Mouse (Mus musculus) T-helper 2 cell (primary cell): Measurements from ENCODE around the gene Cyb5b.

Experiments used
- in situ Hi-C: fragments of 300-600 bp; cut with MboI, MseI; formaldehyde crosslinking; loops from one replicate; pipeline ENCODE4 v1.15.1; 2025; ENCODE audit warnings: high pct_unique_total_duplicates

The Cyb5b gene

DNA sequence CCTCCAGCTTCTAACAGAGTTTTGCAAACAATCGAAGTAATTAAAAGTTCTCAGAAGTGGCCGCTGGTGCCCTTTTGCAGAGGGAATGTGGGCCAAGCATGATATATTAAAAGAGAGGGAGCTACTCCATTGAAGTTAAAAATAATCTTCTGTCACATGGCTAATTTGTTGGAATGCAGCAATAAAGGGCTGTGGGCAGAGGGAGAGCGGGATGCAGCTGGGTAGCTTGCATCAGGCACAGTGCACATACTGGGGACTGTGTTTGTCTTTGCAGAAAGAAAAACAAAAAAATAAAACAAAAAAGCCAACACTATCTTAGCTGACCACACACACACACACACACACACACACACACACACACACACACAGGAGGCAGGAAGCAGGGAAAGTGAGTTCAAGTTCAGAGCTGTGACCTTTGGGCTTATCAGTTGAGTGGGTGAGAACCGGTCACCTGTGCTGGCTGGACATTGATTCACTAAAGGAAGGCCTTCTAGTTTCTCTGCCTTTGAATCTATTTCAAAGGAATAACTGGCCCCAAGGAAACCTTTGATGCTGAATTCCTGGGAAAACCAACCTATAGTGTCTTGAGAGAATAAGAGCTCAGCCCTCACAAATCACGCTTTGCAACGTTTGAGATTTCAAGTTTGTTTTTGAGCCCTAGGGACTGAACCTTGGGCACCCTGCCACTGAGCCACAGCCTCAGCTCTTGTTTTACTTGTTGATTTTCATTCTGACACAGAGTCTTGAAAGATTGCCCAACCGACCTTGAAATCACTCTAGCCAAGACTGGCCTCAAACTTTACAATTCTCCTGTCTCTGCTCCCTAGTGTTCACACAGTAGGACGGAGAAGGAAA, 21.0 kb upstream of the Cyb5b start:
- in situ Hi-C loops = no loop called here

DNA sequence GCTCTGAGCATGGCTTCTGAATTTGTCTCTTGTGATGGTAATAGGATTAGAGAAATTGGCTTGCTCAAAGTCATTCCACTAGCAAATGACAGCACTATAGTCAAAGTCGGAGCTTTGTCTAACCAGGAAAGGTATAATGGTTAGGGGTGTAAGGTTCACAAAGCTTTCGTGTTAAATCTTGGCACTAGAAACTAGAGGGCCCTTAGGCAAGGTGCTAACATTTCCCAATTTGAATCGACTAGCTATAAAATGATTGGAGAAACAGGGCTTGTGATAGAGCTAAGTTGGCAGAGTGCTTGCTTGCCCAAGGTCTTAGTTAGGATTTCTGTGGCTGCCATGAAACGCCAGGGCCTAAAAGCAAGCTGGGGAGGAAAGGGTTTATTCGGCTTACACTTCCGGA, 20.4 kb upstream of the Cyb5b start:
- in situ Hi-C loops = no loop called here

- in situ Hi-C loops = no loop called here
These were observed 17.6 kb upstream of the Cyb5b start for GRCm38 (mm10) chr8:107132581-107133491.

DNA sequence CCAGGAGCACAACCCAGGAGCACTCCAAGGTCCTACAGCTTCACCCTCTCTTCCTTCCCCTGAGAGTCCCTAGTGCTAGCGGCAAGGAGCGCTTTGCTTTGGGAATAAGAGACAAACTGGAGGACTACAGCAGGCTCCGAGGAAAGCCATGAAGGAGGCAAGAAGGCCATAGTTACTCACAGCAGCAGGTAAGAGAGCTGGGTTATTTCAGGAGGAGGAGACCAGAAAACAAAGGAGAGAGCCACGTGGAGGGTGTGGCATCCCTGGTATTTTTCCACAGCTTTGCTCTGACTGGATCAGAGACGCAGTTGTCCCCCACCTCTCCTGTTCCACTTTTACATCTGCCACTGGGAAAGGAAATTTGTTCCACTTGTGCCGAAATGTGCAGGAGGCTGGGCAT, 16.6 kb upstream of the Cyb5b start:
- in situ Hi-C loops = no loop called here

GRCm38 (mm10) chr8:107136003-107136612, 14.3 kb upstream of the Cyb5b start:
- in situ Hi-C loops = no loop called here

- in situ Hi-C loops = no loop called here
These were observed 12.8 kb upstream of the Cyb5b start for GRCm38 (mm10) chr8:107137591-107137990.

GRCm38 (mm10) chr8:107138338-107138737, 12.1 kb upstream of the Cyb5b start:
- in situ Hi-C loops = no loop called here

- in situ Hi-C loops = no loop called here
These were observed 10.6 kb upstream of the Cyb5b start for GRCm38 (mm10) chr8:107139704-107140470.

- in situ Hi-C loops = no loop called here
These were observed 7.9 kb upstream of the Cyb5b start for GRCm38 (mm10) chr8:107142539-107142938.

- in situ Hi-C loops = no loop called here
These were observed 6.9 kb upstream of the Cyb5b start for GRCm38 (mm10) chr8:107143501-107143900.

GRCm38 (mm10) chr8:107146186-107146585, 4.3 kb upstream of the Cyb5b start:
- in situ Hi-C loops = no loop called here

DNA sequence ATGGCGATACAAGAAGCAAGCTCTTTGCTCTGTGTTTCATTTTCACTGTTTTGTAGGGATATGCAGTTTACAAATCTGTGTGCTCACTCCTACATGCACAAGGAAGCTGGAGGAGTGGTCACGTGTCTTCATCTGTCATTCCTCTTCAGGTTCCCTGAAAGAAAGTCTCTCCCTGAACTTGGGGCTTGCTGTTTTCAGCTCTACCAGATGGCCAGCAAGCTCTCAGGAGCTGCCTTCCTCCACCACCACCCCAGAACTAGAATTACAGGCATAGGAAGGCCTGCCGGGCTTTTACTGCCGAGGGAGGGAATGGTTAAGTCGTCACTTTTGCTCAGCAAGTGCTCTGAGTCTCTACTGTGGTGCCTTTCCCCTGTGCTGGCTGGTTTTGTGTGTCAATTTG, 1.6 kb upstream of the Cyb5b start:
- in situ Hi-C loops = no loop called here

DNA sequence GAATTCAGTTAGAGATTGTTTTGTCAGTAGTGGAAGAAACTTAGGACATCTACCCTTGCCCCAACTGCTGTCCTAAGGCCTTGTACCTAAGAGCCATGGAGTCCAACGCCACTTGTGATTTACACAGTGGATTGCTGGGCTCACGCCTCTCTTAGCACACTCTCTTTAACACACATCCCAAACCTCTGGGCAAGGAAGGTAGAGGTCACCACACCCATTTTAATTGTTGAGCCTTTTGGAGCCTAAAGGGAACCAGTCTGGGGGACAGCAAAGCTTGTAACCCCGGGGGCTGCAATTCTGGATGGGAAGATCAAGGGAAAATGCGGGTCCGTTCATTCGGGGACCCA, 410 bp upstream of the Cyb5b start:
- in situ Hi-C loops = no loop called here

DNA sequence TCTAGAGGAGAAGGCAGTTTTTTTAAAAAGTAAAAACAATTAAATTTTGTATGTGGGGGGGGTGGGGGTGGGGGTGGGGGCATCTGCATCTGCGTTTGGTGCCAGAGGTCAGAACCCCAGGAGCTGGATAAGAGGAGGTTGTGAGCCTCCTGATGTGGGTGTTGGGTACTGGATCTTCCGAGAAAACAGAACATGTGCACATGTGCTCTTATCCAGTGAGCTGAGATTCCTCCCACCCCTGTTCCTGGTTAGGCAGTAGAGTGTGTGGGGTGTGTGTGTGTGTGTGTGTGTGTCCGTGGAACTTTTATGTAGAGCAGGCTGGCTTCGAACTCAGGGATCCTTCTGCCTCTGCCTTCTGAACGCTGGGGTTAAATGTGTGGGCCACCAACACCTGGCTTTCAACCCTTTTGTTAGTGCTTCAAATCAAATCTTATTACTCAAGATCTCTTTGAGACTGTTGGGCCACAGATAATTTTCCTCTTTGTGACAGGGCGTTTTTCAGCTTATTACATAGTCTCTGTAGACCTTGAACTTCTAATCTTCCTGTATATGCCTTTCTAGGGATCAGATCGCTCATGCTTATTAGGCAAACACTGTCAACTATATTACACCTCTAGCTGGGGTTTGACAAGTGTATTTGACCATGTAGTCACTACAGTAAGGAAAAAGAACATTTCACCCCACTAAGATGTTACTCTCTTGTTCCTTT, 926 bp downstream of the Cyb5b start:
- in situ Hi-C loops = no loop called here

DNA sequence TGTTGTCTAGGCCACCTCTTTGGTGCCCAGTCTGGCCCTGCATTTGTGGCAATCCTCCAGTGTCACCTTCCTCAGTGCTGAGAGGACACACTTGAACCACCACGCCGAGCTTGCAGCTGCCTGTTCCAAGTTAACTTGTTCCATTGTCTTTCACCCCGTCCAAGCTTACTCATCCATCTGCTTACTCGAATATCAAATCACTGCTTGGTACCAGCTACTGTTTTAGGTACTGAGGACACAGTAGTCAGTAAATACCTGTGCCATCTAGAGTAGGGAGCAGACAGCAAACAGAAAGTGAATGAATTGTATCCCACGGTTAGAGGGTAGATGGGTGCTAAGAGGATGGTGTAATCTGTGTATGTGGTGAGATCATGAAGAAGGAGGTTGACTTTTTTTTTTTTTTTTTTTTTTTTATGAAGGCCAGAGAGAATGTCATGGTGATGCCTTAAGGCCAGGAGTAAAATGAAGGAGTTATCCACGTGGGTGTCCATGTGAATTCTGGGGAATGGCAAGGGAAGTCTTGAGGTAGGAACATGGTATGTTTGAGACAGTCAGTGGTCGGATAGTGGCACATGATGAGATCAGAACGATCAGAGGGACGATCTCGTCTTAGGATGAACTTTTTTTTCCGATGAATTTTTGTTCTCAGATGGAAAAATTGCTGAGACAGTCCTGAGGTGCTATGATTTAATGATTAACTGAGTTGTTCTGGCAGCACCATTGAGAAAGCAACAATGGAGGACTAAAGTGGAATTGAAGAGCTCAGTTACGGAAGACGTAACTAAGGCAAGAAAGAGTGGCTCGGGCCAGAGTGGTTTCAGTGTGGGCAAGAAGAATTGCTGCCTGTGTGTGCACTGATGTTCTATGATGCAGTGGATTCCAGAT, 3.1 kb downstream of the Cyb5b start:
- in situ Hi-C loops = no loop called here

- in situ Hi-C loops = no loop called here
These were observed 6.4 kb downstream of the Cyb5b start for GRCm38 (mm10) chr8:107156816-107157215.

DNA sequence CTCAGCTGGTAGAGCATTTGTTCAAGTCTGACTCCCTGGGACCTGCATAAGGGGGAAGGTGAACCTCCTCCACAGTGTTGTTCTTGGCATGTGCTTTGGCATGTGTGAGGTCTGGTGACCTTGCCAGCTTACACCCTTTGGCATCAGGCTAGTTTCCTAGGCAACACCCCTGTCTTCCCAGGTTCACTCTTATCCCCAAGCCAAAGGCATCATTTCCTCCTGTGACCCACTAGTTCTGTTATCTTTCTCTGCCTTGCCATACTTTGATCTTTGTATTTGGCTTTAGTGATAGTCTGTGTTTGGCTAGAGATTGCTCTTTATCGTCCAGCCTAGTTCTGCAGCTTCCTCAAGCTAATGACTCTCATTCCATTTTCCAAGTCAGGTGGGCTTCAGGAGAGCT, 7.4 kb downstream of the Cyb5b start:
- in situ Hi-C loops = no loop called here

GRCm38 (mm10) chr8:107158890-107159289, 8.4 kb downstream of the Cyb5b start:
- in situ Hi-C loops = no loop called here

- in situ Hi-C loops = no loop called here
These were observed 13.9 kb downstream of the Cyb5b start for GRCm38 (mm10) chr8:107164251-107164773.

DNA sequence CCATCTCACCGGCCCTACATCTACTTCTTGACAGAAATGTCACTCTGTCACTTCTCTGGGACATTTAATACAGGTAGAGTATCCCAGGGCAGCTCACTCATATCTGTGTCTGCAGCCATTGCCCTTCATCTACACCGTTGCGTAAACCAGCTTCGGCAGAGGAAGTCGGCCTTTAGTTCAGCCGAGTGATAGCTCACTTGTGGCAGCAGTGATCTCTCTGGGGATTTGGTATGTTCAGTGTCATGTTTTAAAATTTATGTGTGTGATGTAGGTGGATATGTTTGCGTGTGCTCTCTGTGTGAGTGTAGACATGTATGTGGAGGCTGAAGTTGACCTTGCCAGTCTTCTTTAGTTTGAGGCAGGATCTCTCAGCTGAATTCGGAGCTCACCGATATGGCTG, 15.3 kb downstream of the Cyb5b start:
- in situ Hi-C loops = no loop called here
